Mouse (Mus musculus) cerebellum, postnatal 36 days (tissue): ENCODE measurements at regions not wholly inside any gene's neighbourhood (a gene's known extent, or its start where the extent isn't known, plus 50 kb on each side); places are given as distances from the start of the nearest gene placed in this dataset.
"Not testable (repeated sequence)": the region's sequence is repeated elsewhere in the genome, so short reads cannot be mapped to it uniquely, and the experiment has no call there.

ENCODE experiments used
- DNase-seq, 2 experiments: peaks; one replicate each; pipeline ENCODE4 v3.0.0; 2021 to 2022; ENCODE audit warnings: mixed read lengths in 2 of 2

- DNase-seq: no peak
Measured at GRCm38 (mm10) chr7:70300516-70300915, 66.0 kb downstream of the Nr2f2 start.

DNA sequence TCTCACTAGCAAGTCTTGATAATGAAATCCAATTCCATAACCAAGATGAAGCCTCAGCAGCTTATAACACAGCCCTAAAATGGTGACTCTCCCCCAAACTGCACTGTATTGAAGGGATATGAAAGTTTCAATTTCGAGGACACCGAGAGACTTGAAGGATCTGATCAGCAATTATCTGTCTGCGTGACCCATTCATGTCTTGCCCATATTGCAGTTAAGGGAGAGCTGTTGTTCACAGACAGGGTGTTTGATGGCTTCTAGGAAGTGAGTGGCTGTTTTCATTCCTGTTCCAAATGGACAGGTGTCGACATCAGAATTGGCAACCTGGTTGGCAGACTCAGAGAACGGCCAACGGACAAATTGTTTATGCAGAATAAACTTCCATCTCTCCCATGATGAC, 75.1 kb downstream of the Nr2f2 start:
- DNase-seq: no peak

- DNase-seq: no peak
Measured at GRCm38 (mm10) chr7:70290733-70291320, 75.7 kb downstream of the Nr2f2 start.

- DNase-seq: no peak
Measured at GRCm38 (mm10) chr7:70290277-70290676, 76.3 kb downstream of the Nr2f2 start.

DNA sequence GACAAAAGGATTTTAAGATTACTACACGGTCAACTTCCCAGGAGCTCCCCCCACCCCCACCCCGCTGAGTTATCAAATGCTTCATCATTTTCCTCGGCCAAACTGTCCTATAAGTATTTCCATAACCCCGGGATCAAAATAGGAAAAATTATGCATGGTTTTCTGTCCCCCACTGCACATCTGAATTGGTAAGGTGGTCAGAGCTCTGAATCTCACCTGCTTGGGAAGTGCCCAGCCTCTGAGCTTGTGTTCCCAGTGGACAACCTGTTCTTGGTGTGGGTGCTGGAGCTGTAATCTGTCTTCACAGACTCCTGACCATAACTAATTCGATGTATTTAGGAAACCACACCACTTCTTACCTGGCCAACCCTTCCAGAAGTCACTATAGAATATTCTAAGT, 77.9 kb downstream of the Nr2f2 start:
- DNase-seq: no peak

DNA sequence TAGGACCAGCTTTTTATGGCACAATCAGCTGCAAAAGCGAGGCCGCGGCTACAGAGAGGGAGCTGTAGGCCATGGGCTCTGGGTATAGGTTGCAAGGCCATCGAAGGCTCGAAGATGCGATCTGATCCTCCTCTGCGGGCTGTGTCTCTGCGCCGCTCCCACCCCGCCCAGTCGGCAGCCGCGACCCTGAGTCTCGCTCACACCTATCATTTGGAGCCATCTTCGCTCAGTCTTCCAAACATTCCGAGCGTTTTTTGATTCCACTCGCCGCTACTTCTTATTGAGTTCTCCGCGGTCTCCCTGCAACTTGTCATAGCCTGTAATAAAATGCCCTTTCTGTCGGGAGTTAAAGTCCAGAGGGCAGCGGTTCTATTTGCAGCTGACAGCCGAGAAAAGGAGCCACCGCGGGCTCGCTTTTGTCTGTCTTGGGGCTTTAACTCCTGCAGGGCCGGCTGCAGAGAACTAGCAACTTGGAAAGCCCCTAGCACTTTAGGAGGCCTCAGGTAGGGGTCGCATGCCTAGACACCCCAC, 78.6 kb downstream of the Nr2f2 start:
- no peak for DNase-seq

DNA sequence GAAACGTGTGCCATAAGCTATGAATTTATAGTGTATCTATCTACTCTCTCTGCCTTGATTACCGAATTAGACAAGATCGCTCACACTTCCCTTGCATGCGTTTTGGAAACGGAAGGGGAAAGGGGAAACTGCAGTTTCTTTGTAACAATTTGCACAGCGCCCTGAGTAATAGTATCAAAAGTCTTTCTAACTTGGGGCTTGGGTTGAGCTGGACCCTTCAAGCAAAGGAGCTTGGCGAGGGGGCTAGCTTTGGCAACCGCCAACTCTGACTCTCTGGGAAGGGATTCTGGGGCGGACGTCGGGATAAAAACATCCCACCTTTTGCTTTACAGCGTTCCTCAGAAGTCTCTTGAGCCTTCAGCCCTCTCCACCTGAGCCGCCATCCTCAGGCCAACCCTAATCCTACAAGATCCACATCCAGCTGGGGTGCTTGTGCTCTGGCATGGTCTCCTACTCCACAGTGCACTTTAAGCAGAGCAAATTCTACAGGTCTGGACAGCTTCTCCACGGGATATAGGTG, 79.6 kb downstream of the Nr2f2 start:
- DNase-seq: no peak

GRCm38 (mm10) chr7:70285344-70285743, 81.2 kb downstream of the Nr2f2 start:
- no peak for DNase-seq

- no peak for DNase-seq
Measured at GRCm38 (mm10) chr7:70283836-70284235, 82.7 kb downstream of the Nr2f2 start.

DNA sequence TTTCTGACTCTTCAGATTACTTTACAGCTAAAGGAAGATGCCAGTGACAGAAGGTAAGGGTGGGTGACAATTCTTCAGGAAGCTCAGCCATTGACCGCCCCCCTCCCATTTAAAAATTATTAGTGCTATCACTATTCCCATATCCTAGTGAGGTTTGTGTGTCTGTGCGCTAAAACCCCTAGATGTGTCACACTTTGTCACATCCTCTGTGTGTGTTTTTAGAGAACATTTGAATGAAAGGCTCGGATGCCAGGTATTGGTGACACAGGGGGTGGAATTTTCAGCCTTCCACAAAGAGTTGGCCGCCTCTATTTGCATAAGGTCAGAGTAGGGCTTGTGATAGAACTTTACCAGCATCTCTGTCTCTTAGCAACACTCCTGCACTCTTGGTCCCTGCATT, 83.4 kb downstream of the Nr2f2 start:
- no peak for DNase-seq

- DNase-seq: no peak
Measured at GRCm38 (mm10) chr7:70281891-70282515, 84.5 kb downstream of the Nr2f2 start.

- DNase-seq: no peak
Measured at GRCm38 (mm10) chr7:70281381-70281750, 85.2 kb downstream of the Nr2f2 start.

DNA sequence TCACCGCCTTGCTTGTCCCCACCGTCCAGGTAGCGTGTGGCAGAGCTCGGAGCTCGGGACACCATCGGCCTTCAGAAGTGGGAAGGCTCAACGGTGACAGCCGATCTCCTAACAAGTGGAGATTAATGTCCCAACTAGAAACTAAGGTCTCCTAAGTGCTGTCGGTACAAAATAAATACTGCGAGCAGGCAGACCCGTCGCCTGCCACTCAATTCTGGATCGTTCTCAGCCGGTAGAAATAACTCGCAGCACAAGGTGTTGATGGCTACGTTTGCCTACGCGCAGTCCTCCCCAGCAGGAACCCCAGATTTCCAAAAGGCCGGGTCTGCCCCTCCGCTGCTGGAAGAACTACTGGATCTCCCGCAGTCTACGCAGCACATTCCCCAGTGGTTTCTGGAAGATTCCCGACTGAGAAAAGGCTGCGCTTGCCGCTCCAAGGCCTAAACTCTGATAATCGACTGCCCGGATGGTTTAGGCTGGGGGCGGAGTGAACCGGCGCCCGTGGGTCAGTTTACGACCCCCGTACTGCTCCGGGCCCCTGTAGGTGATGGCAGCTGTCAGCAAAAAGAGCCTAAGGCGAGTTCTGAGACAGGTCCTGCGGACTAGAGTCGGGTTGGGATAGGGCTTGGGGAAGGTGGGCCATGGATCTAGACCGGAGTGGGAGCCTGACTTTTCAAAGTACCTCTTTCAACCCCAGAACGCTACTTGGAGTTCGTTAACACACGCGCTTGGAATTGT, 85.7 kb downstream of the Nr2f2 start:
- DNase-seq: no peak

DNA sequence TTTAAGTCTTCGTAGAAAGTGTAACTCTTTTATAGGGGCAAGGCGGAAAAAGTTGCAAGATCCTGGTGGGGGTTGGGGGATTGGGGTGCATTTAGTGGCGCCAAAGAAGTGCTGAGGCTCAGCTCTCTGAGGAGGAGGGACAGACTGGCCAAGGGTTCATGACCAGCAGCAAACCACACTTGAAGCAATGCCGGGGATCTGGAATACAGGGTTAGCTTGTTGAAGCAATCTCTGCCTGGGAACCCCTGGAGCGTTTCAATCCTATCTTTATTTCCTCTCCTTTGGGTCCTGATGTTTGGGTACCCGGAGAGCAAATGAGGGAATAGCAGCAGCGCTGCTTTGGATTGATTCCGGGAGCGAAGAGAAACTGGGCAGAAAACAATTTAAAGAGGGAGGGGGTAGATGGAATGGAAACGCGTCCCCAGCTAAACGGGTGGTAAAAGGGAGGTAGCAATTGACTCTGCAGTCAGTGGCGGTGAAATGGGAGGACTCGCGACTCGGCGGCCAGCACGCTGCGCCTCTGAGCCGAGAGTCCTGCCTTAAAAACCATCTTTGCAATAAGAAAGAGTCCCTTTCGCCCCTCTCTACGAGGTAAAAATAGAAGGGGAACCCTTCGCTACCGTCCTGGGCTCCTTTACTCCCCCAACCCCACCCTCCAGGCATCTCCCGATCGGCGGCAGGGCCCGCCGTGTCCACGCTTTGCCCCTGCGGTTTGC, 86.5 kb downstream of the Nr2f2 start:
- no peak for DNase-seq

DNA sequence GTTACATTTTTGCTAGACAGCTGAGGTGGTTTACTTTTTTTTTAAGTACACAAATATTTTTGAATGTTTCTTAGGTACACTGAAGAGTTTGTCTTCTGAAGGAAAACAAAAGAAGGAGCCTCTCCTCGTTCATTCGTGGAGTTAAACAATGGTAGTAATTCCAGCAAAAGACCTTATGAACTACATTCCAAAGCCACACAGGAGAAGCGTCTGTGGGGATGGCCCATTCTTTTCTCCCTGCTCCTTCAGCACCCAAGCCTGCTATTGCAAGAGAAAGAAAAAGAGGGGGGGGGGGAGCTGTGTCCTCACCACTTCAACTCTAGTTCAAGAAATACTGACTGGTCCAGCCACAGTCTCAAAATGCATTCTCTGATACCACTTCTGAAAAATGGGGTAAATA, 87.4 kb downstream of the Nr2f2 start:
- DNase-seq: no peak

- DNase-seq: no peak
Measured at GRCm38 (mm10) chr7:70276078-70276477, 90.5 kb downstream of the Nr2f2 start.

DNA sequence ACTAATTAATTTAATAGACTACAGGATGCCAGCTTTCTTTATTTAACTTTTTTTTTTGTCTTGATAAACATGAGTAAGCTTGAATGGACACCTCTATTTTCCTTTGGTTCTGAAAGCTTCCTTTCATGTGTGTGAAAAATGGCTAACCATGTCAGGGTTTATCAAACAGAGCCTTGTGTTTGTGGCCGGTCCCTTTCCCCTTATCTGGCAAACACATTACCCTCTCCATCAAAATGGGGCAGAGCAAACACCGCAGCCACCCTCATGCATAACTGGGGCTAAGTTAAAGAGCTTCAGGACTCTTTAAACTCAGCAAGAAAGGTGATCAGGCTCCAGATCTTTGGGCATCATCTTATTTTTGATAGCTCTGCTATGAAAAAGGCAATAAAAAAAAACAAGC, 92.2 kb downstream of the Nr2f2 start:
- DNase-seq: no peak

DNA sequence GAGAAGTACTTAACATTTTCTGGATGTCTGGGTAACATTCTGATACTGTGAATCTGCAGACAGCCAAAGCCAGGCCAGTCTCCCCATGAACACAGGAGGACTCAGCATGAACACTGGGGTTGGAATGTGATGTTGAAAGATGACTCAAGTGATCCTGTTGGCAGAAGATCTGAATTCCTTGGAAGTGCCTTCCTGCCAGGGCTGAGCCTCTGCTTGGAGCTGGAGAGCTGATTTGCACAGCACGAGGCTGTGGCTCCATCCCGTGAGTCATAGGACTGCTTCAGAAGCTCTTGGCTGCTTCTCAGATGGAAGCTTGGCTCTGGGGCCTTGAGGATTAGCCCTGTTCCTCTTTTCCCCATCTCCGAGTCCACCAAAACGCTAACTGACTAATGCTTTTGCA, 99.5 kb downstream of the Nr2f2 start:
- no peak for DNase-seq

DNA sequence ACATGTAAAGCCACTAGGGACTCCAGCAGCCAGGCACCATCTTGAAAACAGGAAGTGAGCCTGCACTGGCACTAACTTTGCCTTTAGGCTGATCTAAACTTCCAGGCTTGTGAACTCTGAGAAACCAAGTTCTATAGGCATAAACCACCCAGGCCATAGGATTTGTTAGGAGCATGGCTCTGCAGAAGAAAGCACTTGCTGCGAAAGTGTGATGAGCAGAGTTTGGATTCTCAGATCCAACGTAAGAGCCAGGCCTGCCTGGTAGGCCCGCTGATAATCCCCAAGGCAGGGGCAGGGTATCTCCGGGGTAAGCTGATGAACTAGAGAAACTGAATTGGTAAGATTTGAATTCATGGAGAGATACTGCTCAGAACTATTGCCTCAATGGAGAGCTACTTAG, 109.7 kb downstream of the Nr2f2 start:
- no peak for DNase-seq

DNA sequence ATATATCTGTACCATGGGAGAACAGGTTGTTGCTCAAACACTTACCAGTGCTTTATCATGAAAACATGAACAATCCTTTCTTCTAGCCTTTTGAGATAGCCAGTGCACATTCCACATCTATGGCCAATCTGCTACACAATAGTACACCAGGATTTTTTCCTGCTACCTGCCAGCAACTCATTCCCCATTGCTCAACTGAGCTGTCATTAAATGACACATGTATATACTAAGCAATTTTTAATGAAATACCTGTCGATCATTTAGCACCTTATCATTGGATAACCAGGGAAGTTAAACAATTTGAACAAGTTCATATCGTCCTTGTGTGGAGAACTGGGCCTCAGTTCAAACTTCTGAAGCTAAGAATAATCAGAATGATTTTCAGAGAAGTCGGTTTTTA, 111.5 kb downstream of the Nr2f2 start:
- no peak for DNase-seq

DNA sequence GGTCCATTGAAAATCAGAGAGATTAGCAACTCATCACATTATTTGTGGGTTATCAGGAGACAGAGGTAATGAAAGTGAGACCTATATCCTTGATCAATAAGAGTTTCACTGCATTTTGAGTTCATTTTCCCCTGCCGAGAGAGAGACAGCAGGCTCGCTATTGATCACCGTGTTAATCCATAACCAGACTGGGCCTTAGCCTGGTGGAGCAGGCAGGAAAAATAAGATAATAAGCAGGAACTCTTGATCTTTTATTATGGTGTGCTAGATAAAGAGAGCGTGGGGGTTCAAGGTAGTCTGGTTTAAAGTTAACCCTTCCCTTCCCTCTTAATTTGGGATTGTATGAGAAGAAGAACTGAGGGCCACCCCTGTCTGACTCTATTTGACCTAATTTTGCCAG, 113.3 kb downstream of the Nr2f2 start:
- DNase-seq: no peak

DNA sequence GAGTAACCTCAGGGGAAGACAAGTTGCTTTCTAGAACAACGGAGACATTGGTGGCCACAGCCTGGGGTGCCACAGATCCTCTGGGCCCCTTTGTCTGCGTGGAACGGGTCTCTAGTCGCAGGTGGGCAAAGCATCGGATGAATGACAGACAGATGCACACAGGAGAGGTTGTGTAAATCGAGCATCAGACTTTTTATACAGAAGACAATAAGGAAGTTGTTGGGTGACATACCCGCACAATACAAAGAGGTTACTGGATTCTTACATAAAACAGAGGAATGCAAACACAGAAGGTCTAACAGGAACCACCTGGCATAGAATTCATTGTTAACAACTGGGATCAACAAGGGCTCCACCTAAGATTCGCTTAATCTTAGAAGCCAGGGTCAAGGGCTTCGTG, 127.5 kb downstream of the Nr2f2 start:
- not testable (repeated sequence) for DNase-seq

DNA sequence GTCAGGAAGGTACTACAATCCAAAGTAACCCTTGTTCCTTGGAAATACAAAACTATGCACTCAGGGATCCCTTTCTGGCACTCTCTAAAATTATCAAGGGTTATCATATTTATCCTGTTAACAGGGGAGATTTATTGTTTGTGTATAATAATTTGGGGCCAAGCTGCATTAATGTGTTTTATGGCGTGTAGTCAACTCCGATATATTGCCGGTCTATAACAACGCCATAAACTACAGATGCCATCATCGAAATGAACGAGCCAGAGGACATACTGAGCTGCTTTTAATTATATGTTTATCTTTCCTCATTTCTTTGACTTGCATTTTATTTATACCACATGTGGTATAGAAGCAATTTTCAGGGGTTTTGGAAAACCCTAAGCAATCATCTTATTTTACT, 147.2 kb downstream of the Nr2f2 start:
- DNase-seq: no peak
